Mouse (Mus musculus) heart, adult 2 months (tissue): ENCODE data around the gene Rpl12. TPM values are rescaled to one million over a fixed set of nuclear protein-coding genes. Genes with fewer than 3 reads are reported as not detected.
A peak's percentile ranks its signal among the peaks of the same experiment; 100 is the strongest.
"Not testable (repeated sequence)": the region's sequence is repeated elsewhere in the genome, so short reads cannot be mapped to it uniquely, and the experiment has no call there.

Experiments used
- DNase-seq, 2 experiments: peaks; one replicate each; pipeline ENCODE4 v3.0.0; 2021
- H3K27ac ChIP-seq: fragments of 200-600 bp; 2 replicates; pipeline ENCODE4 v1.8.1; 2022
- H3K27me3 ChIP-seq: fragments of 200-500 bp; 2 replicates; pipeline ENCODE4 v1.6.1; 2012; ENCODE audit warnings: mild to moderate bottlenecking, low read length, inconsistent platforms, mixed read lengths; ENCODE audit not compliant: control insufficient read depth, insufficient read depth
- H3K36me3 ChIP-seq: fragments of 200-500 bp; 2 replicates; pipeline ENCODE4 v1.6.1; 2012; ENCODE audit warnings: low read length, inconsistent platforms; ENCODE audit not compliant: control insufficient read depth, insufficient read depth
- H3K4me1 ChIP-seq: fragments of 200-500 bp; 2 replicates; pipeline ENCODE4 v1.6.1; 2011; ENCODE audit warnings: low read length; ENCODE audit not compliant: control insufficient read depth, insufficient read depth
- H3K4me3 ChIP-seq: fragments of 200-600 bp; 2 replicates; pipeline ENCODE4 v1.8.1; 2022
- H3K79me2 ChIP-seq: fragments of 200-500 bp; replicated peaks from 2 replicates; pipeline ENCODE4 v1.6.1; 2012; ENCODE audit warnings: mild to moderate bottlenecking, inconsistent platforms, low read length, moderate library complexity, mixed read lengths; ENCODE audit not compliant: control insufficient read depth, insufficient read depth
- H3K9ac ChIP-seq: fragments of 200-500 bp; 2 replicates; pipeline ENCODE4 v1.6.1; 2012; ENCODE audit warnings: low read depth, mild to moderate bottlenecking, control low read depth, inconsistent platforms, low read length, mixed read lengths
- CTCF ChIP-seq: fragments of 200-600 bp; IDR thresholded peaks from 2 replicates; pipeline ENCODE4 v1.8.1; 2022; ENCODE audit warnings: antibody characterized with exemption, mild to moderate bottlenecking, moderate library complexity
- EP300 ChIP-seq: fragments of 200-500 bp; IDR thresholded peaks from 2 replicates; pipeline ENCODE4 v1.6.1; 2011; ENCODE audit warnings: low read depth, low read length, control low read depth; ENCODE audit not compliant: insufficient read depth
- POLR2A ChIP-seq: fragments of 200-500 bp; IDR thresholded peaks from 2 replicates; pipeline ENCODE4 v1.6.1; 2011; ENCODE audit warnings: mild to moderate bottlenecking, low read depth, low read length, control low read depth; ENCODE audit not compliant: insufficient read depth
- WGBS: fragments of 180-500 bp; shearing (Covaris S2); methylation state at CpG from one replicate; pipeline ENCODE4 v1.1.7; 2018; 5-methylcytosine and 5-hydroxymethylcytosine counted together
- intact Hi-C: fragments of 180-260 bp; cut with DNase I; formaldehyde crosslinking; loops from one replicate; pipeline ENCODE4 v1.15.1; 2025
- polyA plus RNA-seq: library from polyadenylated mRNA; depleted of rRNA; stranded (reverse); fragments of >200 nt; gene quantifications from 2 replicates; pipeline ENCODE4 v1.2.3, GENCODE M21; 2012; rRNA removed
- total RNA-seq, 2 experiments: library from RNA; stranded (reverse); gene quantifications; 2 replicates each; pipeline ENCODE4 v1.2.3; 2021

Gene Rpl12
- total and polyA plus RNA-seq, 3 experiments: 60.6 to 150 (median 64.0) TPM

- H3K27ac ChIP-seq, H3K36me3 ChIP-seq, intact Hi-C loops, H3K9ac ChIP-seq, DNase-seq, H3K79me2 ChIP-seq, H3K27me3 ChIP-seq, H3K4me3 ChIP-seq, H3K4me1 ChIP-seq: not testable (repeated sequence)
- 80% methylated on average over 4 of the region's 4 CpGs for WGBS
- TF ChIP-seq CTCF: peak; percentile 62
Observed at GRCm38 (mm10) chr2:33009055-33009454, 47.7 kb downstream of the Rpl12 start.

DNA sequence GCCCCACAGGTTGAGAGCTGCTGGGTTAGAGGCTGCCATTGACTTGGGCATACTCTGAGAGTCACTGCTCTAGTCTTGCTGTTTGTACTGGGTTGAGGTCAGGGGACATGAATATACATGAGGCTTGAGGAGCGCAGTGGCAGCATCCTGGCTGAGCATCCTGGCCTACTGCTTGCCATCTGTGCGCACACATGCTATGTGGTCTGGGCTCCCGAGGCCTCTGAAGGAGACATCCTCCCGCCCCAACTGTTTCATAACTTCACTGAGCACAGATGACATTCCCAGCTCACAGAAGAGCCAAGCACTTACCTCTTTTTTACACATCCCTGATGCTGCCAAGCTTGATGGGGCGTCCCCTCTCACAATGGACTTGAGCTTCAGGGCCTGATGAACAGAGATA lies 53.5 kb downstream of the Rpl12 start:
- Histone ChIP-seq H3K27me3 (no peaks in the 10 kb centered on the region), H3K9ac (no peak overlapping the region), H3K36me3 (no peaks in the 10 kb centered on the region), H3K27ac (no peak overlapping the region), H3K4me3 (no peak overlapping the region), H3K79me2 (no peaks in the 10 kb centered on the region), H3K4me1 (no peaks in the 10 kb centered on the region)
- intact Hi-C loops: no loop called here
- DNase-seq: no peak
- WGBS: 87% methylated on average over 5 of the region's 5 CpGs
- TF ChIP-seq POLR2A (no peak), CTCF (no peak), EP300 (no peak)

Other genes with a start within 250 kb of the Rpl12 start
- 10 to 100 TPM; 21.0 to 25.3 TPM for gene Cdk9, start 248.5 kb upstream of the Rpl12 start, total RNA-seq
- gene Cdk9, start 248.5 kb upstream of the Rpl12 start, polyA plus RNA-seq: 42.3 and 49.3 TPM in 2 replicates
- gene Sh2d3c, start 240.5 kb upstream of the Rpl12 start, total RNA-seq: 10 to 100 TPM; 27.1 to 28.9 TPM
- 38.7 and 52.8 TPM in 2 replicates for gene Sh2d3c, start 240.5 kb upstream of the Rpl12 start, polyA plus RNA-seq
- gene 6330409D20Rik, start 220.5 kb upstream of the Rpl12 start, total RNA-seq: not detected
- not detected in 2 replicates for gene 6330409D20Rik, start 220.5 kb upstream of the Rpl12 start, polyA plus RNA-seq
- gene Tor2a, start 204.3 kb upstream of the Rpl12 start, total RNA-seq: 1 to 10 TPM; 8.2 to 9.4 TPM
- gene Tor2a, start 204.3 kb upstream of the Rpl12 start, polyA plus RNA-seq: 19.4 and 22.2 TPM in 2 replicates
- under 1 TPM; 0.10 to 0.11 TPM for gene Ttc16, start 185.9 kb upstream of the Rpl12 start, total RNA-seq
- 0.61 and 0.98 TPM in 2 replicates for gene Ttc16, start 185.9 kb upstream of the Rpl12 start, polyA plus RNA-seq
- gene Ptrh1, start 185.8 kb upstream of the Rpl12 start, total RNA-seq: 1 to 10 TPM; 2.4 to 4.2 TPM
- gene Ptrh1, start 185.8 kb upstream of the Rpl12 start, polyA plus RNA-seq: 2.2 and 3.3 TPM in 2 replicates
- not detected for gene Cfap157, start 177.1 kb upstream of the Rpl12 start, total RNA-seq
- 0.12 TPM in 1 of 2 replicates, not detected in the other for gene Cfap157, start 177.1 kb upstream of the Rpl12 start, polyA plus RNA-seq
- gene Stxbp1, start 114.3 kb upstream of the Rpl12 start, total RNA-seq: 10 to 100 TPM in 1 of 2 experiments, 1 to 10 TPM in 1; 9.8 to 11.4 TPM
- 14.4 and 15.6 TPM in 2 replicates for gene Stxbp1, start 114.3 kb upstream of the Rpl12 start, polyA plus RNA-seq
- gene Fam129b, start 85.4 kb upstream of the Rpl12 start, total RNA-seq: 10 to 100 TPM; 19.5 to 20.0 TPM
- 21.0 and 21.5 TPM in 2 replicates for gene Fam129b, start 85.4 kb upstream of the Rpl12 start, polyA plus RNA-seq
- gene Lrsam1, start 55 bp downstream of the Rpl12 start, total RNA-seq: 10 to 100 TPM; 12.6 to 16.3 TPM
- gene Lrsam1, start 55 bp downstream of the Rpl12 start, polyA plus RNA-seq: 11.4 and 14.8 TPM in 2 replicates
- gene Slc2a8, start 20.5 kb downstream of the Rpl12 start, total RNA-seq: 10 to 100 TPM; 12.8 to 16.6 TPM
- 25.2 and 35.7 TPM in 2 replicates for gene Slc2a8, start 20.5 kb downstream of the Rpl12 start, polyA plus RNA-seq
- 1 to 10 TPM; 3.6 to 3.8 TPM for gene Garnl3, start 170.1 kb downstream of the Rpl12 start, total RNA-seq
- gene Garnl3, start 170.1 kb downstream of the Rpl12 start, polyA plus RNA-seq: 1.9 and 2.3 TPM in 2 replicates